Mouse (Mus musculus) embryonic facial prominence, embryonic 13.5 days (tissue): ENCODE measurements at regions not wholly inside any gene's neighbourhood (a gene's known extent, or its start where the extent isn't known, plus 50 kb on each side); places are given as distances from the start of the nearest gene placed in this dataset.
"Not testable (repeated sequence)": the region's sequence is repeated elsewhere in the genome, so short reads cannot be mapped to it uniquely, and the experiment has no call there.

Source experiments
- ATAC-seq: fragments of 200-750 bp; cut with Nextera tagmentation; 2 replicates; pipeline ENCODE4 v1.8.0; 2017; ENCODE audit warnings: low read depth; ENCODE audit not compliant: insufficient number of reproducible peaks, insufficient read depth, low FRiP score, low TSS enrichment
- H3K27ac ChIP-seq: fragments of 300-500 bp; sonication (generic); 2 replicates; pipeline ENCODE4 v1.5.1; 2015; ENCODE audit warnings: moderate library complexity, mild to moderate bottlenecking, inconsistent platforms
- H3K27me3 ChIP-seq: fragments of 300-500 bp; sonication (generic); 2 replicates; pipeline ENCODE4 v1.6.1; 2015; ENCODE audit warnings: mild to moderate bottlenecking, inconsistent platforms
- H3K36me3 ChIP-seq: fragments of 300-500 bp; sonication (generic); 2 replicates; pipeline ENCODE4 v1.6.1; 2015; ENCODE audit warnings: mild to moderate bottlenecking, inconsistent platforms
- H3K4me1 ChIP-seq: fragments of 300-500 bp; sonication (generic); 2 replicates; pipeline ENCODE4 v1.6.1; 2015; ENCODE audit warnings: inconsistent platforms
- H3K4me2 ChIP-seq: fragments of 300-500 bp; sonication (generic); 2 replicates; pipeline ENCODE4 v1.6.1; 2015; ENCODE audit warnings: moderate library complexity, mild to moderate bottlenecking, inconsistent platforms
- H3K4me3 ChIP-seq: fragments of 300-500 bp; sonication (generic); 2 replicates; pipeline ENCODE4 v1.5.1; 2015; ENCODE audit warnings: mild to moderate bottlenecking, inconsistent platforms
- H3K9ac ChIP-seq: fragments of 300-500 bp; sonication (generic); 2 replicates; pipeline ENCODE4 v1.6.1; 2015; ENCODE audit warnings: mild to moderate bottlenecking, inconsistent platforms
- H3K9me3 ChIP-seq: fragments of 300-500 bp; sonication (generic); 2 replicates; pipeline ENCODE4 v1.6.1; 2016; ENCODE audit warnings: inconsistent platforms
- WGBS: fragments of 180-500 bp; shearing (Covaris S2); methylation state at CpG from one replicate; pipeline ENCODE4 v1.1.7; 2015; ENCODE audit warnings: mixed read lengths; 5-methylcytosine and 5-hydroxymethylcytosine counted together

DNA sequence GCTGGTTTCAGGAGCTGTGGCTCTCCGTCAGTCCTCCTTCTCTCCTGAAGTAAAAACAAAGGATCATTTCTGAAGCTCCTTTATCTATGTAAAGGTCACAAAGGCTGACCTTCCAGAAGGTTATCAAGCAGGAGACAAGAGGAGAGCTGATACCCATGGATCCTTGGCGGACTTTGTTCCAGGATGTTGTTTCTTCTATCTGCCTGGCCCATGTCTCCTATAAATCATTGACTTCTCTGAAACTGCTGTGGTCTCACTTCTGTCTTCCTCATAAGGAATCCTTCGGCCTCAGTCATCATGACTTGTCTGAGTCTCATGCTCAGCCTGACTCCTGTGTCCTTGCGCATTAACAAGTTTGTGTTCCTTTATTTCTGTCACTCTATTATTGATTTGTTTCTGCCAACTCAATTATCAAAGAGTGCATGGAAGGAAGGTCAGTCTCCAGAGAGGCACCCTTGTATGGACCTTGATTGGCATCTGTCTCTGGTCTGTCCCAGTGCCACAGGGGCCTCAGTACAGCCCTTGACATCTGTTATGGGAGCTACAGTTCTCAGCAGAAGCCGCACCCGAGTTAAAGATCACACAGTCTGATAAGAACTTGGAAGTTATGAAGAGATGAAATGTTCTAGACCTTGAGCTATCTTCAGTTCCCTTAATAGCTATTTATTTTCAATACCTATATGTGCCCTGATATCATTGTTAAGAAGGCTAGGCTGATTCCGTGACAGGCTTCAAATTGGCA is 53.2 kb upstream of the Dazl start:
- no peaks in the 10 kb centered on the region for H3K9me3 ChIP-seq
- no peak overlapping the region for H3K4me3 ChIP-seq
- H3K27me3 ChIP-seq = no peaks in the 10 kb centered on the region
- WGBS = 75% methylated on average over 7 of the region's 7 CpGs
- H3K4me1 ChIP-seq = peaks cover 11% of the 10 kb centered on the region
- no peak for ATAC-seq
- no peaks in the 10 kb centered on the region for H3K36me3 ChIP-seq
- H3K27ac ChIP-seq = no peak overlapping the region
- H3K4me2 ChIP-seq = no peak overlapping the region
- no peak overlapping the region for H3K9ac ChIP-seq

GRCm38 (mm10) chr17:50353818-50354217 is 60.4 kb upstream of the Dazl start:
- H3K9ac ChIP-seq, H3K9me3 ChIP-seq, H3K4me1 ChIP-seq, H3K27me3 ChIP-seq, H3K4me2 ChIP-seq, H3K4me3 ChIP-seq, H3K36me3 ChIP-seq, ATAC-seq, H3K27ac ChIP-seq: not testable (repeated sequence)
- WGBS = 69% methylated on average over 2 of the region's 2 CpGs

DNA sequence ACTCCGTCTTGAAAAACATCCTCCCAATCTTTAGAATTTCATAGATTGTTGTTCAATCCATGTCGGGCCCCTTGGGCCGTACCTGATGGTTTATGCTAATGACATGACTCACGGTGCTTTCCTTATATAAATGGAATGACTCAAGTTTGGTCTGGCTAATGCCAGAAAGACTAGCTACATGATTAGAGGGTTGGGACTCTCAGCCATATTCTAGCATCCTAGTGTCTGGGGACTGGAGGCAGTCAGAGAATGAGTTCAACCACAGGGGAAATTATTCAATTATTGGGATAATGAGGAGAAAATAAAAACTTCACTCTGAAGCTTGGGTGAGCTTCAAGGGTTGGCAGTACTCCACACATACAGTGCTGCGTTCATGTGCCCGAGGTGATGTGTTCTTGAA is 60.9 kb upstream of the Dazl start:
- H3K4me1 ChIP-seq = no peaks in the 10 kb centered on the region
- 80% methylated on average over 6 of the region's 6 CpGs for WGBS
- no peak overlapping the region for H3K27ac ChIP-seq
- ATAC-seq = no peak
- no peak overlapping the region for H3K4me3 ChIP-seq
- H3K36me3 ChIP-seq = no peaks in the 10 kb centered on the region
- no peak overlapping the region for H3K4me2 ChIP-seq
- no peaks in the 10 kb centered on the region for H3K9me3 ChIP-seq
- no peak overlapping the region for H3K9ac ChIP-seq
- H3K27me3 ChIP-seq = no peaks in the 10 kb centered on the region

DNA sequence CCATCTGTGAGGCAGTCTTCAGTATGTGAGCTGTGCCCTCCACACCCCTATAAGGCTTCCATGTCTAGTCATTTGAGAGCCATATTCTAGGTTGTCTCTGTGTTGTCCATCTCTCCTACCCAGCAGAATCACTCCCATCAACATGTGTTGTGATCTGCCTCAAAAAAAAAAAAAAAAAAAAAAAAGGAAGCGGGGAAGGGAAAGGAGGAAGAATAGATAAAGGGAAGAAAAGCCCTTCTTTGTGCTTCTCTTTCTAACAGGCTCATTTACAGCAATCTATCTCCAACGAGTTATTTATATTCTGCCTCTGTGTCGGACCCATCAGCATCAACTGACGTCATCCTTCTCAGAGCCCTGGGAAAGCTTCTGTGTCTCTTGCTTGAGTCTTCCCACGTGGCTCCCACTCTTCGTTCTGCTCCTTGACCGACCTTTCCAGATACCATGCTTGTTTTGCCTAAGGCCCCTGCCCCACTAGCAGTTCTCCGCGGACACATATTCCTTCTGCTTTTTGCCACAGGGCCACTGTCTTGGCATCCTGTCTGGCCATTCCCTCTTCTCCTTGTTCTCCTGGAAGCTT is 68.3 kb upstream of the Dazl start:
- no peak overlapping the region for H3K27ac ChIP-seq
- H3K36me3 ChIP-seq = no peaks in the 10 kb centered on the region
- no peak overlapping the region for H3K4me2 ChIP-seq
- H3K9ac ChIP-seq = no peak overlapping the region
- no peak overlapping the region for H3K4me3 ChIP-seq
- H3K9me3 ChIP-seq = no peaks in the 10 kb centered on the region
- no peak for ATAC-seq
- H3K27me3 ChIP-seq = no peaks in the 10 kb centered on the region
- 81% methylated on average over 8 of the region's 9 CpGs for WGBS
- H3K4me1 ChIP-seq = no peaks in the 10 kb centered on the region

- Histone ChIP-seq H3K27ac (no peak overlapping the region), H3K9ac (no peak overlapping the region), H3K36me3 (no peaks in the 10 kb centered on the region), H3K9me3 (no peaks in the 10 kb centered on the region), H3K4me3 (no peak overlapping the region), H3K4me2 (no peak overlapping the region), H3K27me3 (no peaks in the 10 kb centered on the region), H3K4me1 (no peaks in the 10 kb centered on the region)
- no peak for ATAC-seq
- WGBS = 89% methylated on average over 7 of the region's 7 CpGs
Measured at GRCm38 (mm10) chr17:50365396-50365795, 72.0 kb upstream of the Dazl start.

DNA sequence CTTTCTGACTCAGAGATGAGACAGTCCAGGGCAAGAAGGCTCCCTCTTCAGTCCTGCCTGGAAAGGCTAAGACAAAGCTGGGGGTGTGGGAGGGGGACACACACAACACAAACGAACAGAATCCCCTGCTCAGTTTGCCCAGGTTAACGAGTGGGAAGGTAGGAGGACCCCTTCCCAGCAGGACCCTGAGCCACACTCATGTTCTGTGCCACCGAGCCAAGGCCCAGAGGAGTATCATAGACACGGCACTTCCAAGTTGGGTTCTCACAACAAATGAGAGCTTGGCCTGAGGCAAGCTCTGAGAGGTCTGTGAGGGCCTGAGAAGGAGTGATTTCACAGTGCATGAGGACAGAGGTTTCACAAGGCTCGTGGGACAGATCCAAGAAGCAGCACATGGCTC is 72.7 kb upstream of the Dazl start:
- H3K9me3 ChIP-seq = no peaks in the 10 kb centered on the region
- no peak overlapping the region for H3K4me3 ChIP-seq
- no peaks in the 10 kb centered on the region for H3K36me3 ChIP-seq
- no peaks in the 10 kb centered on the region for H3K27me3 ChIP-seq
- no peaks in the 10 kb centered on the region for H3K4me1 ChIP-seq
- WGBS = 69% methylated on average over 5 of the region's 5 CpGs
- no peak overlapping the region for H3K9ac ChIP-seq
- H3K4me2 ChIP-seq = no peak overlapping the region
- no peak for ATAC-seq
- H3K27ac ChIP-seq = no peak overlapping the region

DNA sequence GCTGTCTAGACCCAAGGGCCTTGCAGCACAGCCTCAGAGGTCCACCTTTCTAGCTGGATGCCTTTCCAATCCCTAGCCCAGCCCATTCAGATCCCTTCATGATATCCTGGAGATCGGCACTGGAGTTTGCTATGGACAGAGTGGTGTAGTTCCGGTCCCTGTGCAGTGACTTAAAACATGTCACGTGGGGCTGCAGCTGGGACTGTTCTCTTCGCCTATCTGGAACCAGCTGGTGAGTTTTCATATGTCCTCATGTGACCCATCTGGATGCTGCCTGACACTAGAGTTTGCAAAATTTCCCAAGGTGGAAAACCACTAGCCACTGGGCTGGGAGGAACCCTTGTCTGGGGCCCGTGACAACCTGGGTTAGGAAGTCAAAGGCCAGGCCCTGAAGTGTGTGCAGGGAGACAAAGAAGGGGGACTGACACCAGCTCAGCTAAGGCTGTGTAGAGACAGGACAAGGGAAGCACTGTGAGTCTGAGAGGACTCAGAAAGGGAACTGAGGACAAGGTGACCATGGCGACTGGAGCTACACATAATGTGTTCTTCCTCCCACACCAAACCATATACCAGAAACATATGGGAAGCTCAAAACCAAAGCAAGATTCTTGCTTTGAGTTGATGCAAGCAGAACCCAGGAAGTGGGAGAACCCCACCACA is 75.9 kb upstream of the Dazl start:
- Histone ChIP-seq H3K9me3 (no peaks in the 10 kb centered on the region), H3K27me3 (no peaks in the 10 kb centered on the region), H3K9ac (no peak overlapping the region), H3K36me3 (no peaks in the 10 kb centered on the region), H3K27ac (no peak overlapping the region), H3K4me1 (no peaks in the 10 kb centered on the region), H3K4me3 (no peak overlapping the region), H3K4me2 (no peak overlapping the region)
- no peak for ATAC-seq
- WGBS = 73% methylated on average over 6 of the region's 6 CpGs

DNA sequence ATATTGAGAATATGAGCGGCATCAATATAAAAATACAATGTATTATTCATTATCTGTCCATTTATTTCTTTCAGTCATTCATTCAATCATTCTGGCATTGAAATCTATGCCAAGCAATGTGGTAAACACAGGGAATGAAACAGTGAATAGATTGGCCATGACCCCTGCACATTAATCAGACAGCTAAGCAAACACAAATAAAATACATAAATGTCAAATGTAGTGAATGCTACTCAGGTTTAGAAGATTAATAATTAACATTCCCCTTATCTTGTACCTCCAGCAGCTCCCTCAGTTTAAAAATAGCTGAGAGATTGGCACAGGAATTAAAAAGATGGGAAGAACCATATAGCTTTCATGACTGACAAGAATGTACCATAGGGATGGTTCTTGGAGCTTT is 77.0 kb upstream of the Dazl start:
- 94% methylated on average over 1 of the region's 1 CpGs for WGBS
- H3K4me2 ChIP-seq = no peak overlapping the region
- no peak for ATAC-seq
- no peak overlapping the region for H3K4me3 ChIP-seq
- H3K9me3 ChIP-seq = no peaks in the 10 kb centered on the region
- H3K27ac ChIP-seq = no peak overlapping the region
- H3K4me1 ChIP-seq = no peaks in the 10 kb centered on the region
- H3K36me3 ChIP-seq = no peaks in the 10 kb centered on the region
- H3K27me3 ChIP-seq = no peaks in the 10 kb centered on the region
- H3K9ac ChIP-seq = no peak overlapping the region

GRCm38 (mm10) chr17:50373496-50374141 is 80.2 kb upstream of the Dazl start:
- no peak overlapping the region for H3K9ac ChIP-seq
- ATAC-seq = no peak
- 83% methylated on average over 5 of the region's 5 CpGs for WGBS

DNA sequence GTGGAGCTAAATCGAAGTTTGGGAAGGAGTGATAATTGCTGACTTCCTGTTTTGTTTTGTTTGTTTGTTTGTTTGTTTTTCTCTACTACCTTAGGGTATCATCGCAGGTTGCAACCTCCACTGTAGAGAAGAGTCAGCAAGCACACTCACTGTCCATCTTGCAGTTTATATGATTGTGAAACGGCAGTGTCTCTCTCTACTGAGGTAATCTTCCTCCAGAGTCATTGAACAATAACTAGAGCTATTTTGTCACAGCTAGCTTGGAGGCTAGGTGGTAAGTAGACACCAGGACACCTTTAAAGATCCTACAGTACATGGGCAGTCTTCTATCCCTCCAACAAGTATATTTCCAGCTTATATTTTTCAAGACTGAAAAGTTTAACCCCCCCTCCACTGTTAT is 82.0 kb upstream of the Dazl start:
- Histone ChIP-seq H3K9me3 (no peaks in the 10 kb centered on the region), H3K4me2 (no peak overlapping the region)

More at GRCm38 (mm10) chr17:50373496-50374141, 80.2 kb upstream of the Dazl start:
- no peak overlapping the region for H3K4me2 ChIP-seq
- H3K9me3 ChIP-seq = no peaks in the 10 kb centered on the region
- H3K4me3 ChIP-seq = no peak overlapping the region
- no peaks in the 10 kb centered on the region for H3K27me3 ChIP-seq
- H3K36me3 ChIP-seq = no peaks in the 10 kb centered on the region
- H3K27ac ChIP-seq = no peak overlapping the region
- no peaks in the 10 kb centered on the region for H3K4me1 ChIP-seq

GRCm38 (mm10) chr17:50376708-50377107 is 83.3 kb upstream of the Dazl start:
- no peak for ATAC-seq
- no peaks in the 10 kb centered on the region for H3K9me3 ChIP-seq
- H3K4me3 ChIP-seq = no peak overlapping the region
- no peak overlapping the region for H3K4me2 ChIP-seq
- no peaks in the 10 kb centered on the region for H3K27me3 ChIP-seq
- H3K9ac ChIP-seq = no peak overlapping the region
- 93% methylated on average over 8 of the region's 8 CpGs for WGBS
- no peak overlapping the region for H3K27ac ChIP-seq
- H3K4me1 ChIP-seq = no peaks in the 10 kb centered on the region
- H3K36me3 ChIP-seq = no peaks in the 10 kb centered on the region

More for the DNA sequence above, 82.0 kb upstream of the Dazl start:
- no peak overlapping the region for H3K4me3 ChIP-seq
- WGBS = 83% methylated on average over 3 of the region's 3 CpGs
- no peak overlapping the region for H3K9ac ChIP-seq
- H3K27ac ChIP-seq = no peak overlapping the region
- no peaks in the 10 kb centered on the region for H3K27me3 ChIP-seq
- ATAC-seq = no peak
- no peaks in the 10 kb centered on the region for H3K36me3 ChIP-seq
- no peaks in the 10 kb centered on the region for H3K4me1 ChIP-seq
